Mouse (Mus musculus): ENCODE measurements at regions not wholly inside any gene's neighbourhood (a gene's known extent, or its start where the extent isn't known, plus 50 kb on each side); places are given as distances from the start of the nearest gene placed in this dataset.

GRCm38 (mm10) chr1:59430234-59430633 is 52.0 kb upstream of the Fzd7 start:
- TF ChIP-seq GATA4 (IDR thresholded peaks at IDR 0.05; ENCODE audit: insufficient replicate concordance, low read length) = no peak

DNA sequence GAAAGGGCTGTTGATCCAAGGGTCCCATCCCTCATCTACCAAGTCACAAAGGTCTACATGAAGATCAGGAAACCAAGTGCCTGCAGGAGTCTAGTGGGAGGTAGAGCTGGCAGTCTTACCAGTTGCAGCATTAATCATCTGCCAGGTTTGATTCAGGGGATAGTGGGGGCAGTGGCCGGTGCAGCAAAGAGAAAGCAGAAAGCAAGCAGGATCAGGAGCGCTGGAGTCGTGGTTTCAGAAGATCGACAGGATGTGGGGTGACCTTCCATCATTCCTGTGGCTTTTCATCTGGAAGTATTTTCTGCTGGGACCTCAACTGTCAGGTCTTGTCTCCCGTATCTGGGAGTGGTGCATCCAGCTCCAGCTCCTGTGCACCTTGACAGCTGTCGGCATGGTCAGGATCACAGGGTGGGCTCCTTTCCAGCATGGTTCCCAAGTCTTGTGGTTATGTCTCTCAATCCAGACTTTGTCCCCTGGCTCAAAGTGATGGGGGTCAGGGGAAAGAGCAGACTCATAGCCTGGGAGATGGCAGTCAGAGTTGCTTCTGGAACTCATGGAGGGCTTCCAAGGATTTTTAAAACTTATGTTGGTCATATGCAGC is 51.2 kb upstream of the Fzd7 start:
- no peak for TF ChIP-seq GATA4 (IDR thresholded peaks at IDR 0.05; ENCODE audit: insufficient replicate concordance, low read length)

Measured in liver, adult (tissue).